Mouse (Mus musculus) ES-Bruce4 (cell line): ENCODE data around the gene Vim.

Source experiments
- CTCF ChIP-seq: IDR thresholded peaks from one replicate; pipeline ENCODE4 v1.8.1; 2011; ENCODE audit warnings: low read depth, low read length
- EP300 ChIP-seq: IDR thresholded peaks from 2 replicates; pipeline ENCODE4 v1.6.1; 2011; ENCODE audit warnings: low read depth, low read length; ENCODE audit not compliant: insufficient read depth
- POLR2A ChIP-seq: IDR thresholded peaks from one replicate; pipeline ENCODE4 v1.8.1; 2011; ENCODE audit warnings: low read length; ENCODE audit not compliant: insufficient read depth

DNA sequence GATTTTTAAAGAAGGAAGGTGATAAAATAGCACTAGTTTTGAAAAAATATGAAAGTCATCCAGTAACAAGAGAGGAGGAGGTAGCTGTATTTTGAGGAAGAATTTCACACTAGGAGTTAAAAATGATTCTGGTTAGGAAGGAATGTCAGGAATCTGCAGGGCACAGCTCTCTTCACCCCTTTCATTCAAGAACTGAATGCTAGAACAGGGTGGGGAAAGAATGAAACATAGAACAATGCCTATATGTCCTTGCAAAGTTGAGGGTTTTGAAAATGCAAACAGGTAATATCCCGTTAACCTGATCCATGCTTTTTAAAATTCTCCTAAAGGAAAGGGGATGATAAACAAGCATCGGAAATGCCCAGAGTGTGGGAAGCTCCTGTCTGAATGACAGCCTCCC lies 19.8 kb upstream of the Vim start:
- no peak for TF ChIP-seq CTCF
- no peak for TF ChIP-seq EP300
- no peak for TF ChIP-seq POLR2A
